Mouse (Mus musculus) midbrain, embryonic 11.5 days (tissue): ENCODE results near the gene Top3a. TPM values are rescaled to one million over a fixed set of nuclear protein-coding genes. Genes with fewer than 3 reads are reported as not detected.

Source experiments
- ATAC-seq: fragments of 200-750 bp; cut with Nextera tagmentation; 2 replicates; pipeline ENCODE4 v1.8.0; 2017; ENCODE audit warnings: moderate TSS enrichment, moderate library complexity; ENCODE audit not compliant: low FRiP score
- DNase-seq: peaks from one replicate; pipeline ENCODE4 v3.0.0; 2015; ENCODE audit warnings: low spot score; ENCODE audit errors: missing footprints
- H3K27ac ChIP-seq: fragments of 300-500 bp; sonication (generic); 2 replicates; pipeline ENCODE4 v1.5.1; 2014; ENCODE audit warnings: low read depth, low read length
- H3K27me3 ChIP-seq: fragments of 300-500 bp; sonication (generic); 2 replicates; pipeline ENCODE4 v1.6.1; 2014; ENCODE audit warnings: mild to moderate bottlenecking, low read length, moderate library complexity, mixed read lengths; ENCODE audit not compliant: control insufficient read depth, insufficient read depth
- H3K36me3 ChIP-seq: fragments of 300-500 bp; sonication (generic); 2 replicates; pipeline ENCODE4 v1.6.1; 2014; ENCODE audit warnings: mild to moderate bottlenecking, low read length, moderate library complexity, mixed read lengths; ENCODE audit not compliant: control insufficient read depth, insufficient read depth
- H3K4me1 ChIP-seq: fragments of 300-500 bp; sonication (generic); 2 replicates; pipeline ENCODE4 v1.6.1; 2014; ENCODE audit warnings: low read length; ENCODE audit not compliant: control insufficient read depth, insufficient read depth
- H3K4me2 ChIP-seq: fragments of 300-500 bp; sonication (generic); 2 replicates; pipeline ENCODE4 v1.6.1; 2014; ENCODE audit warnings: mild to moderate bottlenecking, moderate library complexity
- H3K4me3 ChIP-seq: fragments of 300-500 bp; sonication (generic); 2 replicates; pipeline ENCODE4 v1.5.1; 2014; ENCODE audit warnings: low read depth, low read length
- H3K9ac ChIP-seq: fragments of 300-500 bp; sonication (generic); 2 replicates; pipeline ENCODE4 v1.6.1; 2014; ENCODE audit warnings: low read length
- H3K9me3 ChIP-seq: fragments of 300-500 bp; sonication (generic); 2 replicates; pipeline ENCODE4 v1.6.1; 2016; ENCODE audit warnings: low read length; ENCODE audit not compliant: control insufficient read depth
- WGBS: fragments of 180-500 bp; shearing (Covaris S2); extraction: QIAGEN DNeasy Blood & Tissue Kit; methylation state at CpG from one replicate; pipeline ENCODE4 v1.1.7; 2014; 5-methylcytosine and 5-hydroxymethylcytosine counted together
- polyA plus RNA-seq: library from polyadenylated mRNA; unstranded; fragments of >200 nt; fragmentation: Nextera tagmentation; extraction: Ambion mirVana; gene quantifications from 2 replicates; pipeline ENCODE4 v1.2.1, GENCODE M21; 2014

Gene Top3a
- polyA plus RNA-seq, 1 experiment from 2014 or later, result 17.4 TPM

DNA sequence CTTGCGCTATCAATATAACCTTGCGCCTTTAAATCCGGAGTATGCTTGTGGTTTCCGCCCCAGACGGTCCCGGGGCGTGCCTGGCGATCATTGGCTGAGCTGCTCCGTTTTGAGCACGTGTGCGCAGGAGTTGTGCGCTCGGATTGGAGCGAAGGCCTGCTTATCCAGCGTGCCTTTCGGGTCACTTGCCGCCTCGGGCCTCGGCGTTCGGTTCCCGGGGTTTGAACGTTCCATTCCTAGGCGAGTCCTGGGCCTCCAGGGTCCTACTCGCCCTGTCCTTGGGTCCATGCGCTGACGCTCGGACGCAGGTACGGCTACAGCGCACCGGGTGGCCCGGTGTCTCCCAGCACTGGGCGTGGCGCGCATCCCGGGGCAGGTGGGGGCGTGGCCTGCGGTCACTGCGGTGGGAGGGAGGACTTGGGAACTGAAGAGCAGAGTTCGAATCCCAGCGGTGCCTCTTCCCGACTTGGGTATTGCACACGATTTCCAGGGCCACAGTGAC lies 48.9 kb downstream of the Top3a start, which contains the start of gene Mief2:
Gene Mief2 (plus strand): TSS at position 139 of the 502 bp plus-strand sequence.
- H3K9me3 ChIP-seq, result no peaks in the 10 kb centered on the region
- H3K36me3 ChIP-seq, result peaks cover 3% of the 10 kb centered on the region; the same call in 1 of the 2 replicates
- 1% methylated on average over 44 of the region's 44 CpGs for WGBS

DNA sequence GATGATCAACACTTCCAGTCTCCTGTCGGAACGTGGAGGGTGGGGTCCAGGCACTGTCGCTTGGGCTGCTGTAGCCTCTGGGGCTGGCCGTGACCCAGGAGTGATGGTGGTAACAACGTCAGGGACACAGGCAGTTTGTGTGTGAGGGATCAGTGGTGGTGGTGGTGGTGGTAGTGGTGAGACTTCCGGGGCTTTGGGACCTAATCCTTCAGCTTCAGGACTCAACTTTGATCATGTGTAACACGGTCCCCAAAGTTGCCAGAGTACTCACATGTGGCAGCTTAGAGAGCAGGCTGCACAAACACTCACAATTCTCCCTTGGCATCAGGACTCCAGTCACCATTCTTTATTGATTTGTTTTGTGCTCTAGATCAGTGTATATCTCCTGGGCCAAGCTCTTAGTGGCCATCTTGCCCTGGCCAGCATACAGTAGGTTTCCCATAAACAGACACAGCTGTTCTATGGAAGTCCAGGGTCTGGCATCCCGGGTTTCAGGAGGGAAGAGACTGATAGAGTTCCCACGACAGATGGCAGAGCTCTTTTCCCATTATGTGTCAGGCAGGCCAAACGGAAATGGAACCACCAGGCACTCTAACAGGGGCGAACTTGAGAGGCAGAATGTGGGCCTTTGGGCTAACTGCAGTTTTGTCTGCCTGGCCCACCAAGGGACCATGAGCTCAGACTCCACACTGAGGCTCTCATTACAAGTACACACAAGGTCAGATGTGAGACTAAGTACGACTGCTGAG lies 49.6 kb downstream of the Top3a start:
- Histone ChIP-seq H3K9me3 (no peaks in the 10 kb centered on the region), H3K9ac (peak overlapping the region; percentile 85; the same call in 1 of the 2 replicates), H3K4me2 (peak overlapping the region; percentile 79), H3K27me3 (no peaks in the 10 kb centered on the region), H3K27ac (peak overlapping the region; percentile 55), H3K4me3 (peak overlapping the region; percentile 91), H3K36me3 (peaks cover 7% of the 10 kb centered on the region), H3K4me1 (peaks cover 16% of the 10 kb centered on the region)
- 8% methylated on average over 12 of the region's 12 CpGs for WGBS
- ATAC-seq (peak; percentile 10), DNase-seq (peak; percentile 95)

More for the DNA sequence above, 48.9 kb downstream of the Top3a start, which contains the start of gene Mief2:
- peaks cover 16% of the 10 kb centered on the region for H3K4me1 ChIP-seq
- ATAC-seq, result peak; percentile 89
- H3K9ac ChIP-seq, result peak within 1 kb of the TSS; percentile 85
- peak; percentile 97 for DNase-seq
- no peaks in the 10 kb centered on the region for H3K27me3 ChIP-seq
- H3K27ac ChIP-seq, result peak within 1 kb of the TSS; percentile 57
- peak within 1 kb of the TSS; percentile 91 for H3K4me3 ChIP-seq
- H3K4me2 ChIP-seq, result peak within 1 kb of the TSS; percentile 79

DNA sequence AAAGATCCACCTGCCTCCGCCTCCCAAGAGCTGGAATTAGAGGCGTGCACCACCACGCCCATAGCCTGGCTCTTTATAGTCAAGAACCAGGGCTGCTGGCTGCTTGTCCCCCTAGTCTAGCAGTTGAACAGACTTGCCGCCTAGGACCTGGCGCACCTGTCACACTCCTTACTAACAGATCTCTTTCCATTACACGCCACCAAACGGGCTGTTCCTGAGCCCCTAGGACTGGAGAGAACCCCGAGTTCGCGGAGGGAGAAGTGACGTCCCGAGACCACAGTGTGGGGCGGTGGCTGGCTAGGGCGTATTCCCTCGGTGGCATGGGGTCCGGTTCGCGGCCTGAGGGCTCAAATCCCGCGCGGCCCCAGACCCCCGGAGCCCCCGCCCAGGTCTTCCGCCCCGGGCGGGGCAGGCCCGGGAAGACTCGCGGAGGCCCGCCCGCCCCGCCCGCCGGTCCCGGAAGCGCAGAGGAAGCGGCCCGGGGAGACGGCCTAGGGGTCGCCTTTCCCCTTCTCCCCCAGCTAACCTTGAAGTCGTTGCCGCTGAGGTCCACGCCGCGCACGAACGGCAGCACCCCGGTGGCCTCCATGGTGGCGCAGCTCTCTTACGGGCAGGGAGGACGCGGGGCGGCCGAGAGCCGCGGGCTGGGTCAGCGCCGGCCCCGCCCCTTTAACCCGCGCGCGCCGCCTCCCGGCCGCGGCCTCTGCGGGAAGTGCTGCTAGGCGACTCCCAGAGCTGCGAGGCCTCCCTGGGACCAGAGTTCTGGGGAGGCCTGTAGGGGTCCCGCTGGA lies 50.4 kb downstream of the Top3a start, which contains the start of gene Flii:
Gene Flii (minus strand): TSS at position 663 of the 791 bp plus-strand sequence.
- H3K9me3 ChIP-seq, result no peaks in the 10 kb centered on the region
- H3K4me1 ChIP-seq, result peaks cover 16% of the 10 kb centered on the region
- H3K4me2 ChIP-seq, result peak within 1 kb of the TSS; percentile 79
- H3K36me3 ChIP-seq, result peaks cover 13% of the 10 kb centered on the region
- peak within 1 kb of the TSS; percentile 55 for H3K27ac ChIP-seq
- peak; percentile 81 for ATAC-seq
- H3K27me3 ChIP-seq, result no peaks in the 10 kb centered on the region
- WGBS, result under 1% methylated on average over 43 of the region's 71 CpGs
- peak; percentile 99 for DNase-seq
- peak within 1 kb of the TSS; percentile 91 for H3K4me3 ChIP-seq
- peak within 1 kb of the TSS; percentile 85 for H3K9ac ChIP-seq

DNA sequence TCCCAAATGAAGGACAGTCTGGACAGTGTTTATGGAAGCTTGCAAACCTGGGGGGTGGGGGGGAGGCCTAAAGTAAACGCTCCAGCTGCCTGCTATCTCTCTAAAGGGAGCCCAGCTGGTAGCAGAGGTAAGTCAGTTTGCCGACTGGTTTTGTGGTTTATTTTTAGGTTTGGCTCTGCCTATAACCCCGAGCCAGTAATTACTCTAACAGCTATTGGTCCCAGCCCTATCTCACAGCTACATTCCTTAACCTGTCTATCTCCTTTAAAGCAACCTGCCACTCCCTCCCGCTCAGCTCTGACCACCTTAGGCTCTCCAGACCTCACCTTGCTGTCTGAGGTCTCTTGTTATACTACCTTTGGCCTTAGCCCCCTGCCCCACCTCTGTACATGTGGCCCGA lies 57.9 kb downstream of the Top3a start:
- Histone ChIP-seq H3K4me2 (no peak overlapping the region), H3K9ac (no peak overlapping the region), H3K27ac (no peak overlapping the region), H3K36me3 (peaks cover 45% of the 10 kb centered on the region), H3K9me3 (no peaks in the 10 kb centered on the region), H3K4me1 (no peaks in the 10 kb centered on the region), H3K4me3 (no peak overlapping the region), H3K27me3 (no peaks in the 10 kb centered on the region)
- 90% methylated on average over 5 of the region's 5 CpGs for WGBS
- no peak for ATAC-seq
- DNase-seq, result no peak

DNA sequence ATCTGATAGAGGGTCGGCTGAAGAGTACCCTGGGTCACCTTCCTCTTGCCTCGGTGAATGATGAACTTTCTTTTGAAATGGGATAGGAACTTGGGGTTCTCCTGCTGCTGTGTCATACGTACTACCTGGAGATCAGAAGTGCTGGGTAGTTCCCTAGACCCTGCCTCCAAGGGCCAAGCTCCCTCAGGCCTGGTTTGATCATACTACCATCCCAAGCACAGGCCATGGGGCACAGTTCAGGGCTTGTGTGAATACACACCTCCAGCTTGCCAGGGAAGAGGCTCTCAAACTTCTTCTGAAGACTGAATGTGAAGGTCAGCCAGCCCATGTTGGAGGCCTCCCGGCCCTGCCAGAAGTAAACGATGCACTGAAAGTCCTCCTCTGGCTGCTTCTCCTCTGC lies 61.3 kb downstream of the Top3a start:
- ATAC-seq, result no peak
- Histone ChIP-seq H3K9me3 (no peaks in the 10 kb centered on the region), H3K4me3 (no peak overlapping the region), H3K4me2 (no peak overlapping the region), H3K27me3 (no peaks in the 10 kb centered on the region), H3K4me1 (no peaks in the 10 kb centered on the region), H3K9ac (no peak overlapping the region), H3K27ac (no peak overlapping the region), H3K36me3 (peaks cover 61% of the 10 kb centered on the region)
- WGBS, result 94% methylated on average over 5 of the region's 5 CpGs
- peak; percentile 61 for DNase-seq

DNA sequence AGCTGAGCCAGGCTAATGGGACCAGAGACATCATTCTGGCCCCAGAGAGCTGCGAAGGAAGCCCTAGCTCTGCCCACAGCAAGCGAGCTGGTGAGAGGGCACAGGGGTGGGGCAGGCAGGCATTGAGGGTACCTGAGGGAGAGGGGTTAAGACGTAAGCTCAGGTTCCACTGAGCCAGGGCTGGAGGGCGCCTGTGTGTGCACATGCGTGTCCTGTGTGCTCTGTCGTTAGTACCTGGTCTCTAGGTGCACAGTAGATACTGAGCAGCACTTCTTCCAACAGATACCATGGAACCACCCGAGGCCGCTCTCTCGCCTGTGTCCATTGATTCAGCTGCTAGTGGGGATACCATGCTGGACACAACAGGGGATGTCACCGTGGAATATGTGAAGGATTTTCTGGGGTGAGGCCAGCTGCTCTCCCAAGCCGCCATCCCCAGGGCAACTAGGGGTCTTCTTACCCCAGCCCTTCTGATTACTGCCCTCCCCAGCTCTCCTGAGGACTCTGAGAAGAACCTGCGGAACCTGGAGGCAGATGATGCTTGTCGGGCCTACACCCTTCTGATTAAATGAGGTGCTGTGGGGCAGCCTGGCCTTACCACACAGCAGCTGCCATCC lies 64.4 kb downstream of the Top3a start:
- no peak overlapping the region for H3K4me3 ChIP-seq
- no peaks in the 10 kb centered on the region for H3K27me3 ChIP-seq
- H3K9ac ChIP-seq, result no peak overlapping the region
- no peak overlapping the region for H3K4me2 ChIP-seq
- ATAC-seq (no peak), DNase-seq (peak; percentile 68)
- H3K4me1 ChIP-seq, result no peaks in the 10 kb centered on the region
- H3K9me3 ChIP-seq, result no peaks in the 10 kb centered on the region
- WGBS, result 95% methylated on average over 13 of the region's 13 CpGs
- peaks cover 66% of the 10 kb centered on the region for H3K36me3 ChIP-seq
- H3K27ac ChIP-seq, result no peak overlapping the region

DNA sequence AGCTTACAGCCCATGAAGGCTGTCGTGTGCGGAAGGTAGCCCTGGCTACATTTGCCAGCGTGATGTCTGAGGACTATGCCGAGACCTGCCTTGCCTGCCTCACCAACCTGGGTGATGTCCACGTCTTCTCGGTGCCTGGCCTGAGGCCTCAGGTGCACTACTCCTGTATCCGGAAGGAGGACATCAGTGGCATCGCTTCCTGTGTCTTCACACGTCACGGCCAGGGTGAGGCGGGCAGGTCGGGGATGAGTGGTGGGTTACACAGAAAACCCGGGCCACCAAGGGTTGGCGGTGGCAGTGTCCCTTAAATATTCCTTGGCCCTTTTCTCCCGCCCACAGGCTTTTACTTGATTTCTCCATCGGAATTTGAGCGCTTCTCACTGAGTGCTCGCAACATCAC lies 65.1 kb downstream of the Top3a start:
- Histone ChIP-seq H3K27ac (no peak overlapping the region), H3K4me2 (no peak overlapping the region), H3K9me3 (no peaks in the 10 kb centered on the region), H3K27me3 (no peaks in the 10 kb centered on the region), H3K9ac (no peak overlapping the region), H3K4me1 (no peaks in the 10 kb centered on the region), H3K36me3 (peaks cover 71% of the 10 kb centered on the region), H3K4me3 (no peak overlapping the region)
- no peak for ATAC-seq
- 94% methylated on average over 18 of the region's 18 CpGs for WGBS
- no peak for DNase-seq

DNA sequence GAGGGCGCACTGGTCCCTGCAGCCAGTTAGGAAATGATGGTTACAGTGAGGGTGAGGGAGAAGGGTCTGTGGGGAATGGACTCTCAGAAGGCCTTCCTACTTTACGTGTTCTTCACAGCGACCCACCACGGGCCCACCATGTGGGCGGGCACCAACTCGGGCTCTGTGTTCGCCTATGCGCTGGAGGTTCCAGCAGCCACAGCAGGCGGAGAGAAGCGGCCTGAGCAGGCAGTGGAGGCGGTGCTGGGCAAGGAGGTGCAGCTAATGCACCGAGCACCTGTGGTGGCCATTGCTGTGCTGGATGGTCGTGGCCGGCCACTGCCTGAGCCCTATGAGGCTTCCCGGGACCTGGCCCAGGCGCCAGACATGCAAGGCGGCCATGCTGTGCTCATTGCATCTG lies 65.9 kb downstream of the Top3a start:
- Histone ChIP-seq H3K36me3 (peaks cover 70% of the 10 kb centered on the region), H3K4me2 (no peak overlapping the region), H3K9me3 (no peaks in the 10 kb centered on the region), H3K9ac (no peak overlapping the region), H3K4me1 (no peaks in the 10 kb centered on the region), H3K27ac (no peak overlapping the region), H3K4me3 (no peak overlapping the region), H3K27me3 (no peaks in the 10 kb centered on the region)
- ATAC-seq (no peak), DNase-seq (no peak)
- 93% methylated on average over 16 of the region's 17 CpGs for WGBS
